Mouse (Mus musculus) thymus, adult 2 months (tissue): ENCODE data around the gene Gpr1.

Source experiments
- CTCF ChIP-seq: fragments of 200-500 bp; IDR thresholded peaks from 2 replicates; pipeline ENCODE4 v1.5.1; 2012; ENCODE audit warnings: mild to moderate bottlenecking, control low read depth, low read length, moderate library complexity, borderline replicate concordance; ENCODE audit not compliant: control insufficient read depth, poor library complexity, insufficient read depth; ENCODE audit errors: extremely low read depth
- POLR2A ChIP-seq: fragments of 200-500 bp; IDR thresholded peaks from 2 replicates; pipeline ENCODE4 v1.6.1; 2012; ENCODE audit warnings: mild to moderate bottlenecking, low read length, control low read depth, moderate library complexity; ENCODE audit not compliant: control insufficient read depth, poor library complexity, insufficient read depth; ENCODE audit errors: extremely low read depth

GRCm38 (mm10) chr1:63260742-63261033 lies 46.3 kb upstream of the Gpr1 start:
- TF ChIP-seq CTCF (no peak), POLR2A (no peak)
